In the genomic region with DNA sequence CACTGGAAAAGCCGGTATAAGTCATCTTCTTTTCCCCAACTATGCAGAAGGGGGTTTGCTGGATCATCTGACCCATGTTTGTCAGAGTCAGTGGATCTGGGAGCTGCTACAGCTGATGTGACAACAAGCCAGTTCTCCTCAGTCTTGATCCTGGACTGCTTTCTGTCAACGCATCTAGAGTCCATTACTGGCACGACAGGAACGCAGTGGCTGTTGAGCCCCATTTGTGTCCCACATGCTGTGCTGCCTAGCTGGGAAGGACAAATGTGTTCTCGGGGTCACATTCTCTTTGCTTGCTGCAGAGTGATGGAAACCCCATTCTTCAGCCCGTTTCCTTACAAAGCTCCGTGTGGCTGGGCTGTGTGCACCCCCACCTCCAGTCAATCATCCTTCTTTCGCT, we compare ENCODE assay signal across 16 mouse cellular contexts. TPM values are rescaled to one million over a fixed set of nuclear protein-coding genes. Genes with fewer than 3 reads are reported as not detected.
A peak's percentile ranks its signal among the peaks of the same experiment; 100 is the strongest.
DNase-seq lines count a peak whose midpoint lies in the region; ATAC-seq and TF ChIP-seq lines count a peak whose summit lies in the region.
"Had no signal": no experiment of that assay in that cellular context is flagged by ENCODE, and none has a peak within 500 bp of the region (broad histone marks: within the 10 kb centered on the region; RNA-seq: fewer than 3 reads in every experiment).

No protein-coding gene starts in this region.

- ATAC-seq in heart, embryonic 11.5 days (replicated peaks; ENCODE audit: insufficient number of reproducible peaks, low FRiP score, low TSS enrichment), result no peak
- ATAC-seq in neural tube, embryonic 11.5 days (ENCODE audit: insufficient read depth, low FRiP score, low TSS enrichment), result no peak
- ATAC-seq in neural tube, embryonic 15.5 days (ENCODE audit: low FRiP score), result no peak
- ATAC-seq in stomach, postnatal 0 days (ENCODE audit: low FRiP score, low TSS enrichment), result no peak
- no peak for ATAC-seq in erythroid progenitor cell, adult 5-6 weeks (replicated peaks; ENCODE audit: low FRiP score, poor library complexity, severe bottlenecking)
- ATAC-seq: CD4-positive, CD25-positive, alpha-beta regulatory T cell, adult 4 months; inflammation-experienced regulatory T-cells, adult 6 months; midbrain, embryonic 15.5 days had no signal

- peaks cover 5% of the 10 kb centered on the region for H3K9me3 ChIP-seq in heart, embryonic 11.5 days (replicated peaks; ENCODE audit: control insufficient read depth, low read length)
- no peaks in the 10 kb centered on the region for H3K9me3 ChIP-seq in neural tube, embryonic 11.5 days (ENCODE audit: control insufficient read depth, low read length)
- H3K9me3 ChIP-seq in neural tube, embryonic 15.5 days (replicated peaks), result no peaks in the 10 kb centered on the region
- H3K9me3 ChIP-seq in stomach, postnatal 0 days (ENCODE audit: control insufficient read depth, low read length), result no peaks in the 10 kb centered on the region
- H3K9me3 ChIP-seq: neural tube, embryonic 12.5 days had no signal

- H3K4me3 ChIP-seq in heart, embryonic 11.5 days (ENCODE audit: low read depth, low read length), result no peak overlapping the region
- no peak overlapping the region for H3K4me3 ChIP-seq in neural tube, embryonic 11.5 days (ENCODE audit: low read depth, low read length)
- no peak overlapping the region for H3K4me3 ChIP-seq in neural tube, embryonic 15.5 days (replicated peaks)
- H3K4me3 ChIP-seq in stomach, postnatal 0 days (ENCODE audit: low read depth, low read length), result no peak overlapping the region
- H3K4me3 ChIP-seq: midbrain, embryonic 15.5 days; neural tube, embryonic 12.5 days had no signal

- no peaks in the 10 kb centered on the region for H3K36me3 ChIP-seq in heart, embryonic 11.5 days (ENCODE audit: control insufficient read depth, insufficient read depth, low read length)
- no peaks in the 10 kb centered on the region for H3K36me3 ChIP-seq in neural tube, embryonic 11.5 days (ENCODE audit: control insufficient read depth, insufficient read depth, low read length)
- H3K36me3 ChIP-seq in neural tube, embryonic 15.5 days, result no peaks in the 10 kb centered on the region
- H3K36me3 ChIP-seq in stomach, postnatal 0 days (ENCODE audit: control insufficient read depth, insufficient read depth, low read length), result no peaks in the 10 kb centered on the region
- H3K36me3 ChIP-seq: midbrain, embryonic 15.5 days; neural tube, embryonic 12.5 days had no signal

- H3K4me1 ChIP-seq in heart, embryonic 11.5 days (ENCODE audit: control insufficient read depth, insufficient read depth, low read length), result peaks cover 11% of the 10 kb centered on the region
- H3K4me1 ChIP-seq in neural tube, embryonic 11.5 days (ENCODE audit: control insufficient read depth, insufficient read depth, low read length), result peaks cover 5% of the 10 kb centered on the region; the same call in 1 of the 2 replicates
- H3K4me1 ChIP-seq in neural tube, embryonic 15.5 days, result peaks cover 19% of the 10 kb centered on the region
- no peaks in the 10 kb centered on the region; the same call in 1 of the 2 replicates for H3K4me1 ChIP-seq in stomach, postnatal 0 days (replicated peaks; ENCODE audit: control insufficient read depth, insufficient read depth)

- TF ChIP-seq CTCF in stomach, postnatal 0 days (IDR thresholded peaks at IDR 0.05; ENCODE audit: low read depth), result no peak

- WGBS in heart, embryonic 11.5 days (ENCODE audit: insufficient replicate concordance), result 54% methylated on average over 8 of the region's 8 CpGs
- WGBS in neural tube, embryonic 11.5 days, result 53% methylated on average over 8 of the region's 8 CpGs
- 59% methylated on average over 8 of the region's 8 CpGs for WGBS in neural tube, embryonic 15.5 days
- WGBS in stomach, postnatal 0 days, result 56% methylated on average over 8 of the region's 8 CpGs

- 0 out of 2 replicates have a peak overlapping the region, but pooled peaks have one; percentile 15 for H3K27ac ChIP-seq in heart, embryonic 11.5 days (ENCODE audit: low read depth, low read length)
- no peak overlapping the region for H3K27ac ChIP-seq in neural tube, embryonic 11.5 days (ENCODE audit: low read depth, low read length)
- H3K27ac ChIP-seq in neural tube, embryonic 15.5 days (replicated peaks), result no peak overlapping the region
- H3K27ac ChIP-seq in stomach, postnatal 0 days (replicated peaks), result 0 out of 2 replicates have a peak overlapping the region, but pooled peaks have one; percentile 24
- H3K27ac ChIP-seq: midbrain, embryonic 15.5 days; neural tube, embryonic 12.5 days had no signal

- no peak for DNase-seq in heart, adult 8-10 months (ENCODE audit: low spot score)
- no peak for DNase-seq in neural tube, embryonic 11.5 days (ENCODE audit: low spot score)
- peak; percentile 21 for DNase-seq in heart, postnatal 4 days
- no peak for DNase-seq in stomach, postnatal 0 days (ENCODE audit: low spot score)
- DNase-seq in right cerebral cortex, postnatal 14 days, result no peak
- DNase-seq: kidney, postnatal 25 days; liver; retina, postnatal 1 day; thymus, postnatal 4 days had no signal

- H3K4me2 ChIP-seq in heart, embryonic 11.5 days, result no peak overlapping the region
- H3K4me2 ChIP-seq in neural tube, embryonic 11.5 days (ENCODE audit: low read depth), result peak overlapping the region; percentile 0; the same call in 1 of the 2 replicates
- no peak overlapping the region for H3K4me2 ChIP-seq in neural tube, embryonic 15.5 days
- H3K4me2 ChIP-seq in stomach, postnatal 0 days (replicated peaks; ENCODE audit: low read depth), result 0 out of 2 replicates have a peak overlapping the region, but pooled peaks have one; percentile 29
- H3K4me2 ChIP-seq: midbrain, embryonic 15.5 days; neural tube, embryonic 12.5 days had no signal

- no peak overlapping the region for H3K9ac ChIP-seq in heart, embryonic 11.5 days (ENCODE audit: low read depth, low read length)
- H3K9ac ChIP-seq in neural tube, embryonic 11.5 days (ENCODE audit: low read length), result no peak overlapping the region
- H3K9ac ChIP-seq in neural tube, embryonic 15.5 days (replicated peaks), result no peak overlapping the region
- no peak overlapping the region for H3K9ac ChIP-seq in stomach, postnatal 0 days (ENCODE audit: low read length)
- H3K9ac ChIP-seq: midbrain, embryonic 15.5 days; neural tube, embryonic 12.5 days had no signal

- no peak for TF ChIP-seq EP300 in stomach, postnatal 0 days (optimal IDR thresholded peaks at IDR 0.05)

- no peaks in the 10 kb centered on the region for H3K27me3 ChIP-seq in heart, embryonic 11.5 days (ENCODE audit: control insufficient read depth, insufficient read depth, low read length)
- H3K27me3 ChIP-seq in neural tube, embryonic 11.5 days (ENCODE audit: control insufficient read depth, insufficient read depth, low read length), result no peaks in the 10 kb centered on the region
- no peaks in the 10 kb centered on the region for H3K27me3 ChIP-seq in neural tube, embryonic 15.5 days (replicated peaks)
- H3K27me3 ChIP-seq in stomach, postnatal 0 days (ENCODE audit: control insufficient read depth, insufficient read depth, low read length), result no peaks in the 10 kb centered on the region
- H3K27me3 ChIP-seq: midbrain, embryonic 15.5 days; neural tube, embryonic 12.5 days had no signal

RNA-seq across cellular contexts. Expression of a gene that starts 12.7 kb away (rescaled TPM):
- 2.9 and 3.8 TPM in 2 replicates for polyA plus RNA-seq in heart, embryonic 11.5 days (2014; fragmentation: Nextera tagmentation; extraction: Ambion mirVana)
- total RNA-seq in heart, adult 8-10 months (2022), result 1 to 10 TPM; 4.2 to 8.8 (median 5.5) TPM
- 10.3 and 13.1 TPM in 2 replicates for polyA plus RNA-seq in neural tube, embryonic 11.5 days (2014; fragmentation: Nextera tagmentation; extraction: Ambion mirVana)
- 12.9 and 14.0 TPM in 2 replicates for polyA plus RNA-seq in neural tube, embryonic 15.5 days (2015; fragmentation: Nextera tagmentation; extraction: Ambion mirVana)
- 10 to 100 TPM; 29.5 to 30.7 TPM for total RNA-seq in heart, postnatal 4 days (2021)
- 5.5 and 6.2 TPM in 2 replicates for polyA plus RNA-seq in stomach, postnatal 0 days (2015; fragmentation: Nextera tagmentation; extraction: Ambion mirVana)
- total RNA-seq in erythroid progenitor cell, adult 5-6 weeks (2015; ENCODE audit: low replicate concordance), result not detected in 2 replicates
- total RNA-seq in erythroid progenitor cell, adult 5-6 weeks (2017; ENCODE audit: low replicate concordance), result not detected in 2 replicates
- polyA plus RNA-seq: inflammation-experienced regulatory T-cells, adult 6 months had no signal

Comparison
In these comparisons a context has a peak if more than half of its experiments do, and no peak if none do; other contexts are left out.
1. H3K4me2 ChIP-seq: peak in neural tube, embryonic 11.5 days (single experiment) and stomach, postnatal 0 days (single experiment); none in heart, embryonic 11.5 days (single experiment) and neural tube, embryonic 15.5 days (single experiment).
2. H3K27ac ChIP-seq: peak in heart, embryonic 11.5 days (single experiment) and stomach, postnatal 0 days (single experiment); none in neural tube, embryonic 11.5 days (single experiment) and neural tube, embryonic 15.5 days (single experiment).